Mouse (Mus musculus): ENCODE measurements around the gene Cuedc2. TPM values are rescaled to one million over a fixed set of nuclear protein-coding genes. Genes with fewer than 3 reads are reported as not detected.

The Cuedc2 gene
- polyA plus RNA-seq, 1 experiment = 69.8 TPM

DNA sequence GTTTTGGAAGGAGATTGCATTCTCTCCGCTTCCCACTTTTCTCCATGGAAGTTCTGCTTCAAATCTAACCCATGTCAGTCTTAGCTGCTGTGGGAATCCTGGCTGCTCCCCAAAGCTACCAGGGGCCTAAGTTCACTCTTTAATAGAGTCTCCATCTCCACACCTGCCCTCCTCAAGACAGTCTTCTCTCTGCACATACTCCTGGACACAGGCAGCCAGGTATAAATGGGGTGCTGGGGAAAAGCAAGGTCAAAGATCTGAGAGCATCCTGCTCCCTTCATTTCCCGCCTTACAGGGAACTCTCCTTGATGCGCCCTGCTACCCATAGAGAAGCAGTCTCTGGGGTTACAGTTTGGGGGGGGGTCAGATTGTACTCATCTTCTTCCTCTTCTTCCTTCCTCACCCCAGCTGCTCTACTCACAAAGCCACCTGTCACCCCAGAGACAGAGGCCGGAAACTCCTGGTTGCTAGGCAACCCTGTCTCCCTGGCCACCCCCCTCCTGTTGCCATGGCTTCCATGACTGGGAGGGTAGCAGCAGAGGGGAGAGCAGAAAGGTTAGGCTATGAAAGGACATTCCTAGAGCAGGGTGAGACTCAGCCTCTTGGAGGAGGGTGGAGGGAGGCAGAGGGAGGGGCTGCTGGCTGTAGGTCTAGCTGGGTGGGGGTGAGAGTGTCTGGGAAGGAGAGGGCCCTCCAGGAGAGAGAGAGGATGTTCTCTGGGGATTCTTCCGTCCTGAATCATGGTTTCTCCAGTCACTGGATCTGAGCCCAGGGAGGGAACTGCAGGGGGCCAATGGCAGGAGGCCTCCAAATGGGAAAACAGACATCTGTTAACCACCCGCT is 17.2 kb downstream of the Cuedc2 start:
- Histone ChIP-seq H3K4me1 (ENCODE audit: control insufficient read depth, insufficient read depth, low read length) (no peaks in the 10 kb centered on the region), H3K4me3 (ENCODE audit: insufficient read depth, low read depth, low read length) (no peak overlapping the region), H3K27ac (ENCODE audit: insufficient read depth, low read depth, low read length) (no peak overlapping the region), H3K36me3 (ENCODE audit: control insufficient read depth, insufficient read depth, low read length) (no peaks in the 10 kb centered on the region), H3K27me3 (replicated peaks; ENCODE audit: control insufficient read depth, insufficient read depth, low read length) (no peaks in the 10 kb centered on the region)
- no peak for TF ChIP-seq CTCF (conservative IDR thresholded peaks at IDR 0.05; ENCODE audit: insufficient read depth, insufficient read length, low read depth, low read length)
- no peak for TF ChIP-seq POLR2A (IDR thresholded peaks at IDR 0.05; ENCODE audit: low read depth, low read length)
- DNase-seq = no peak
- WGBS = 41% methylated on average over 6 of the region's 6 CpGs

DNA sequence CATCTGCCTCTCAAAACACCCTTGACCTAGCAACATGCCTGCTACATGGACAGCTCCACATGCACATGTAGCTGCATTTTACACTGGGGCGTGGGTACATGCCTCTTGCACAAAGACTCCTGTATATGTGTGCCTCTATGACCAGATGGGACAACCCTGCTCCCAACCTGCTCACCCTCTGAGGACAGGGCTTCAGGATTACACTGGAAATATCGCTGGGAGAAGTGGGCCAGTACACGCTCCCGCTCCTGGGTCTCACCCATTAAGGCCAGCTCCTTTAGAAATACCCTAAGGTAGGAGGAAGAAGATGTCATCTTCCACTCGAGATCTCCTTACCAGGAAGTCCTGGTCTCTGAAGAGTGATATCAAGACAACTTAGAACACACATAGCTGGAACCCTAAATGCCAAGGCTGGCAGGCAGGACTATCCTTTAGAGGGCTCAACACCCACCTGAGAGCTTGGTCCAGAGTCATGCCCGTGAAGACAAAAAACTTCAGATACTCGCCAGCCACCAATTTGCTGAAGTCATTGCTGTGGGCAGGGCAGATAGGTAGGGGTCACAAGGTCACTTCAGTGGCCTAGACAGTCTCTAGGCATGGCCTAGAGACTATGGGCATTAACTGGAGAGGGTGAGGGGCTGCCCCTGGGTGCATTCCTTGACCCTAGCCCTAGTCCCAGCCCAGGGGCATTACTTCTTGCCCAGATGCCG is 18.3 kb downstream of the Cuedc2 start:
- H3K27ac ChIP-seq (ENCODE audit: insufficient read depth, low read depth, low read length) = no peak overlapping the region
- H3K4me1 ChIP-seq (ENCODE audit: control insufficient read depth, insufficient read depth, low read length) = no peaks in the 10 kb centered on the region
- no peak overlapping the region for H3K4me3 ChIP-seq (ENCODE audit: insufficient read depth, low read depth, low read length)
- 79% methylated on average over 8 of the region's 8 CpGs for whole genome bisulfite sequencing
- H3K27me3 ChIP-seq (replicated peaks; ENCODE audit: control insufficient read depth, insufficient read depth, low read length) = no peaks in the 10 kb centered on the region
- DNase-seq = no peak
- H3K36me3 ChIP-seq (ENCODE audit: control insufficient read depth, insufficient read depth, low read length) = no peaks in the 10 kb centered on the region
- TF ChIP-seq CTCF (conservative IDR thresholded peaks at IDR 0.05; ENCODE audit: insufficient read depth, insufficient read length, low read depth, low read length) (no peak), POLR2A (IDR thresholded peaks at IDR 0.05; ENCODE audit: low read depth, low read length) (no peak)

DNA sequence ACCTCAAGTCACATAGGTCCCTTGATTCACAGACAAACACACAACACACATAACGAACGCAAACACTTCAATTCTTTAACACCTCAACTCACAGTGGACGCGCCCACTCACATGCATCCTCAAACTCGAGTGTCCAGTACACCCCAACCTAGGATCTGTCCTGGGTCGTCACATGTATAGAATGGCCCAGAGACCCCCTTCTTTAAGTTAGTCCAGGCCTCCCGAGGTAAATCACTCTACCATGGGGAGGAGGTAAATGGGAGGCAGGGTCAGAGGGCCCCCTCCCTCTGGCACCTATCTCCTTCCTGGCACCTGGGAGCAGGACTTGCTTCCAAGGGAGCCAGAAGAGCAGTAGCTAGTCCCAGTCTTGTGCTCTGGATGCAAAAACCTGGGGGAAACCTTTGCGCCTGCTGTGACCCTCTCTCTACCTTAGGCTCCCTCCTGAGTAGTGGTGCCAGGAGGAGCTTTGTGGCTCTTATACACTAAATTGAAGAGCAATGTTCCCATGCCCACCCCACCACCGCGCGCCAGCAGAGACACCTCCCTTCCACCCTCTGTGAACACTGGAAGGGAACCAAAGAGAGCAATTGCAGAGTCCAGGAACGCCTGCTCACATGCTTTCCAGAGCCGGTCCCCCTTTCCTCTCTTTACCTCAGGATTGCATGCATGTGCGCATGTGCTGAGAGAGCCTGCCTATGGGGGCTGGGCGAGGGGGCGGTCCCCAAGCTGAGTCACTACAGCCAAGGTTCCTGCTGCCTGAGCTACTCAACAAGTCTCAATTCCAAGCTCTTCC is 19.7 kb downstream of the Cuedc2 start:
- H3K4me3 ChIP-seq (ENCODE audit: insufficient read depth, low read depth, low read length) = no peak overlapping the region
- WGBS = 12% methylated on average over 16 of the region's 16 CpGs
- no peaks in the 10 kb centered on the region for H3K4me1 ChIP-seq (ENCODE audit: control insufficient read depth, insufficient read depth, low read length)
- no peaks in the 10 kb centered on the region for H3K36me3 ChIP-seq (ENCODE audit: control insufficient read depth, insufficient read depth, low read length)
- DNase-seq = peak; percentile 38
- H3K27ac ChIP-seq (ENCODE audit: insufficient read depth, low read depth, low read length) = no peak overlapping the region
- H3K27me3 ChIP-seq (replicated peaks; ENCODE audit: control insufficient read depth, insufficient read depth, low read length) = no peaks in the 10 kb centered on the region
- TF ChIP-seq POLR2A (IDR thresholded peaks at IDR 0.05; ENCODE audit: low read depth, low read length) = no peak
- no peak for TF ChIP-seq CTCF (conservative IDR thresholded peaks at IDR 0.05; ENCODE audit: insufficient read depth, insufficient read length, low read depth, low read length)

DNA sequence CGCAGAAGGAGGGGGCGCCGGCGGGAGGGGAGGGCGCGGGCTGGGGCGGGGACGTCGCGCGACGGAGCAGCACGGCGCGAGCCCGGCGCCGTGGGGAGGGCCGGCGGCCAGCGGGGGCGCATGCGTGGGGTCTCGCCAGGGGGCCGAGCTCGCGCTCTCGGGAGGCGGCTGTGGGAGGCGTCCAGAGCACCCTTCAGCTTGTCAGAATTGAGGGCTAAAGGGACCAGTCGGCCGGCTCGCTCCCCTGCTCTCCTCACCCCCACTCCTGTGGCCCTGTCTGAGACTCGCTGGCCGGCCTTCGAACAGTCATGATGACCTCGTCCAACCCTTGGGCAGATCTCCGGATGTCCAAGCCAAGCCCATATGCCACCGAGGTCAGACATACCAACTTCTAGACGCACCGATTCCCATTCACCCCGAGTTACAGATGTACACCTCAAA is 20.5 kb downstream of the Cuedc2 start:
- Histone ChIP-seq H3K36me3 (ENCODE audit: control insufficient read depth, insufficient read depth, low read length) (no peaks in the 10 kb centered on the region), H3K4me1 (ENCODE audit: control insufficient read depth, insufficient read depth, low read length) (no peaks in the 10 kb centered on the region), H3K27ac (ENCODE audit: insufficient read depth, low read depth, low read length) (no peak overlapping the region), H3K27me3 (replicated peaks; ENCODE audit: control insufficient read depth, insufficient read depth, low read length) (no peaks in the 10 kb centered on the region), H3K4me3 (ENCODE audit: insufficient read depth, low read depth, low read length) (no peak overlapping the region)
- TF ChIP-seq CTCF (conservative IDR thresholded peaks at IDR 0.05; ENCODE audit: insufficient read depth, insufficient read length, low read depth, low read length) = no peak
- no peak for TF ChIP-seq POLR2A (IDR thresholded peaks at IDR 0.05; ENCODE audit: low read depth, low read length)
- 3% methylated on average over 38 of the region's 42 CpGs for WGBS
- DNase-seq = no peak

DNA sequence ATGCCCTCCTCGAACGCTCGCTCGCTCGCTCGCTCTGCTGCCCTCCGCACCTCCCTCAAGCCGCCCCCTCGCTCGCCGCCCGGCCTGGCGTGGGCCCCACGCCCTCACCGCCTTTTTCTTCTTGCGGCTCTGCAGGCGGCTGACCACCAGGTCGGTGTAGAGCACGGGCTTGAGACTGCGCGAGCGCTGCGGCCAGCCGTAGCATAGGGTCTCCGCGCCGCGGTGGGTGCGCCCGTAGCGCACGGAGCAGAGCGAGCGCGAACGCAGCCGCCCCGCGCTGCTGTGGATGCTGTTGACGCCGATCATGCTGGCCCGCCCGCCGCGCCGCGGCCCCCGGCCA is 21.0 kb downstream of the Cuedc2 start:
- TF ChIP-seq CTCF (conservative IDR thresholded peaks at IDR 0.05; ENCODE audit: insufficient read depth, insufficient read length, low read depth, low read length) (no peak), POLR2A (IDR thresholded peaks at IDR 0.05; ENCODE audit: low read depth, low read length) (no peak)
- no peaks in the 10 kb centered on the region for H3K4me1 ChIP-seq (ENCODE audit: control insufficient read depth, insufficient read depth, low read length)
- no peaks in the 10 kb centered on the region for H3K27me3 ChIP-seq (replicated peaks; ENCODE audit: control insufficient read depth, insufficient read depth, low read length)
- H3K27ac ChIP-seq (ENCODE audit: insufficient read depth, low read depth, low read length) = no peak overlapping the region
- H3K36me3 ChIP-seq (ENCODE audit: control insufficient read depth, insufficient read depth, low read length) = no peaks in the 10 kb centered on the region
- WGBS = 1% methylated on average over 48 of the region's 48 CpGs
- peak overlapping the region; percentile 5; the same call in 1 of the 2 replicates for H3K4me3 ChIP-seq (ENCODE audit: insufficient read depth, low read depth, low read length)
- no peak for DNase-seq

DNA sequence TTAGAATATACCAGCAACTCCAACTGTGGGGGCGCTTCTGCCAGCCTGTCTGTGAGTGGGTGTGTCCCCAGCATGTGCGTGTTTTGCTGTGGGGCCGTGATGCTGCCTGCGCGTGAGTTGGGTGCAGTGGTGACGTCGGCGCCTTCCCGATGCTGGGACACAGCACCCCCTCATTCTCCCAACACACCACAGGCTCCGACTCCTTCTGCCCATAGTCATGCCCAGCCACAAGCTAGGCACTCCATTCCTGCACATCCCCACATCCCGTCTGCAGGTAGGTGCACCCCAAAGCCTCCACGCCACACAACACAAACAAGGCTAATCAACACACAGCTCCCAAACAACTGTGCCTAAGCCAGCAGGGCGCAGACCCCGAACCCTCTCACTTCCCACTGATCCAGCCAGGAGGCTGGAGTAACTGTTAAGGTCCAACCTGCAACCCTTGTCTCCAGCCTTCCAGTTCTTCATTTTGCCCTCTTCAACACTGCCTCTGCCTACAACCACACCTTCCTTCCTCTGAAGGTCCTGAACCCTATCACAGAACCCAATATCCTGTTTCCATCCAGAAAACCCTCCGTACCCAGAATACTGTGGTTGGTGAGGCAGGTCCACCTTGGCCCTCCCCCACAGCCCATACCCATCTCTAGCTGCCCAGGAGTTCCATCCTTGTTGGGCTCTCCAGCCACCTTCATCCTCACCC is 21.5 kb downstream of the Cuedc2 start:
- no peaks in the 10 kb centered on the region for H3K4me1 ChIP-seq (ENCODE audit: control insufficient read depth, insufficient read depth, low read length)
- DNase-seq = no peak
- no peaks in the 10 kb centered on the region for H3K27me3 ChIP-seq (replicated peaks; ENCODE audit: control insufficient read depth, insufficient read depth, low read length)
- no peak overlapping the region for H3K4me3 ChIP-seq (ENCODE audit: insufficient read depth, low read depth, low read length)
- no peak overlapping the region for H3K27ac ChIP-seq (ENCODE audit: insufficient read depth, low read depth, low read length)
- TF ChIP-seq POLR2A (IDR thresholded peaks at IDR 0.05; ENCODE audit: low read depth, low read length) (no peak), CTCF (conservative IDR thresholded peaks at IDR 0.05; ENCODE audit: insufficient read depth, insufficient read length, low read depth, low read length) (no peak)
- WGBS = 37% methylated on average over 15 of the region's 15 CpGs
- H3K36me3 ChIP-seq (ENCODE audit: control insufficient read depth, insufficient read depth, low read length) = no peaks in the 10 kb centered on the region

All from kidney, adult 2 months (tissue).